Mouse (Mus musculus) central nervous system, embryonic 11.5 days (tissue): ENCODE results near the gene Il11ra1. TPM values are rescaled to one million over a fixed set of nuclear protein-coding genes. Genes with fewer than 3 reads are reported as not detected.

Source experiments
- polyA plus RNA-seq: library from polyadenylated mRNA; depleted of rRNA; stranded (reverse); fragments of >200 nt; gene quantifications from 2 replicates; pipeline ENCODE4 v1.2.3, GENCODE M21; 2012; rRNA removed

Il11ra1 gene
- 74.6 and 76.8 TPM in 2 replicates for polyA plus RNA-seq

GRCm38 (mm10) chr4:41699783-41700182 is at the start of gene Il11ra1:
Gene Il11ra1 (plus strand): TSS chr4:41699989.

GRCm38 (mm10) chr4:41696930-41697841 is 2.6 kb upstream of the Il11ra1 start, which contains the start of gene Cntfr:
Gene Cntfr (minus strand): TSS chr4:41697089.

GRCm38 (mm10) chr4:41713197-41714067 is 13.6 kb downstream of the Il11ra1 start, which contains the start of gene Rpp25l:
Gene Rpp25l (minus strand): TSS chr4:41713534.

DNA sequence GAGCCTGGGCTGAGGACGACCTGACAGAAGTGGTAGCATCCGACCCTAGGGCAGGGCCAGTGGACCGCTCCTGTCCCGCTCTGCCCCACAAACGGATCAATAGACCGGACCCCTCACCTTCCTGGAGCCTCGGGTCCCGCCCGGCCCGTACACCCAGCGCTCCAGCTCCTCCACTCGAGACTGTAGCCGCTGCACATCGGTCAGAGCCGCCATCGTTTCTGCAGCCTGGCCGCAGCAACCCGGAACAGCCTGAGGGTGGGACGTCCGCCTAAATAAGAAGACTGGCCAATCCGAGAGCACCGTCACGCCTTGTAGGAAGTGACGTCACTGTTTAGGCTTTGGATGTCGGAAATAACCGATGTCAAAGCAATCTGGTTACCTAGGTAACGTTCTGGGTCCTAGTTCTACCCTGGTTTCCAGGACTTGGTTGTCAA is 23.1 kb downstream of the Il11ra1 start, which contains the start of gene Dctn3:
Gene Dctn3 (minus strand): TSS at position 253 of the 434 bp plus-strand sequence.

DNA sequence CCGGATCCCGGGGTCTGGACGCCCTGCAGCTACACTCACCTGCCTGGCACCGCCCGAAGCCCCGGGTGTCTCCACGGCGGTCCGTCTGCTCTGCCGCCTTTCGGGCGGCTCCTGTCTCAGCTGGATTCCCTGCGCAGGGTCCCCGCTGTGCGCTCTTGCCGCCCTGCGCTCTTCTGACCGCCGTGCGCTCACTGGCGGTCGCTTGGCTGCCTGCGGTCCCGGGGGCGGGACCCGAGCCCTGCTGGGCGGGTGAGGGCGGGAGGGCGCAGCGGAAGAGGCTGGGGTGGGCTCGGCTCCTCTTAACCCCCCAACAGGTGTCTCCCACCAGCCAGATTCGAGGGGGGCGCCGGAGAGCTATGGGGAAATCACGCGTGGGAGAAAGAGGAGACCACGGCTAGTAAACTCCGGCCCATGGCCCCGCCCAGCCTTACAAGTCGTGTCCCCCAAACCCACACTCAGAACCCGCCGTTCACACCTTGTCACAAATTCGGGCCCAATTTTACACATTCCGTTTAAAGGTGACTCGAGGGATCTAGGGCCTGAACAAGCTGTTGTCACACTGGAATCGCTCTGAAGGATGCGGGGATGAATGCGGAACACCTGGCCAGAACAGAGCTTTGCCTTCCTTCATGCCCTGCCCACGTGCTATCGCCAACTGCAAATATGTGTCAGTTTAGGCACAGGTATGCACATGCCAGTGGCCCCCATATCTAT is 31.4 kb downstream of the Il11ra1 start, which contains the start of gene Arid3c:
Gene Arid3c (minus strand): TSS at position 91 of the 714 bp plus-strand sequence.

GRCm38 (mm10) chr4:41754797-41755337 is 55.1 kb downstream of the Il11ra1 start, which contains the start of gene Galt:
Gene Galt (plus strand): TSS chr4:41755228.

DNA sequence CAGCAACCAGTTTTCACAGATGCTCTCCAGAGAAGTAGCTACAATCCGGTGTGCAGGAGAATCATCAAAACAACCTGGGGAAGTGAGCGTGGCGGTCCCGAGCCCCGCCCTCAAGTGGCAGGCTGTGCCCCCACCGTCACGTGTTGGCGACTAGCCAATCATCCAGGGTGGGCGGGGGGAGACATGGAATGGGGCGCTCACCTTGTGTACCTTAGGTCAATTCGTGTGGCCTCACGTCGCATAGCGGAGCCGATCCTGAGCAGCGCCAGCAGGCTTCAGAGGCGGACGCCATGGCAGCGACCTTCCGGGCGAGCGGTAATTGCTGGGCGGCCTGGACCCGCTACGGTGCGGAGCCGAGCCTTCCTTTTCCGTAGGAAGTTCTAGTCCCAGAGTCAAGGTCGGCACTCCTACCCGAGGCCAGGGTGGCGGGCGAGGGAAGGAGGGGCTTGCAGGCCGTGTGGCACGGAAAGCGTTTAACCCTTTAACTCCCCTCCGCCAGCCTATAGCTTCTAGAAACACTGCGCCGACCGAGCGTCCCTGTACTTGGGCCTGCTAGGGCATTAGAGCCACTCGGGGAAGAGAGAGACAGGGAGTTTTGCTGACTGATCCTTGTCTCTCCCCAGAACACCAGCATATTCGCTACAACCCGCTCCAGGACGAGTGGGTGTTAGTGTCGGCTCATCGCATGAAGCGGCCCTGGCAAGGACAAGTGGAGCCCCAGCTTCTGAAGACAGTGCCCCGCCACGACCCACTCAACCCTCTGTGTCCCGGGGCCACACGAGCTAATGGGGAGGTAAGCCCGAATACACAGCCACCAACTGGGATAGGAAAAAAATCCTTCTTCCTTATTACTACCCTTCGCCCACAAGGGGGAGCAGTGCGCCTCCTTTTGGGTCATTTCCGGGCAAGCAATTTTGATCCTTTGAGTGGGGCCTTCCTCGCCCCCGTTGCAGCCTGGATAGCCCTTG is 55.8 kb downstream of the Il11ra1 start, which contains the start of gene Sigmar1:
Gene Sigmar1 (minus strand): TSS at position 820 of the 968 bp plus-strand sequence.

DNA sequence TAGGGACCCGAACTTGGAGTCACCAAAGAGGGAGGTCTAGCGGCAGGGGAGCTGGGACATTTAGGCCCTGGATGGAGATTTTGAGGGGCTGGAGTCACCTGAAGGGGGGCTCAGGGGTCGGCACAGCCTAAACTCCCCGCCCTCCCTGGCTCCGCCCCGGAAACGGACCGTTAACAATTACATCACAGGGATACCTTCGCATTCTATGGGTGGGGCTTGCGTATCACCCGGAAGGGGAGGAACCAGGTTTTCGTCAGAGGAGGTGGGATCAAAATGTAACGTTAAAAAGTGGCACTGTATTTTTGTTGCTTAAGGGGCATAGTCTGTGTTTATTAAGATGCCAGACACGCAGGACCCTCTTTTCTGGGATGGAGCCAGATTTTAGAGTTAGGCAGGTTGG is 74.2 kb downstream of the Il11ra1 start, which contains the start of gene Ccl27a:
Gene Ccl27a (minus strand): TSS at position 246 of the 400 bp plus-strand sequence.

Other genes with a start within 250 kb of the Il11ra1 start
- 10.1 and 10.4 TPM in 2 replicates for gene Kif24, start 235.1 kb upstream of the Il11ra1 start, polyA plus RNA-seq
- 29.0 and 48.4 TPM in 2 replicates for gene Nudt2, start 234.8 kb upstream of the Il11ra1 start, polyA plus RNA-seq
- gene AI464131, start 196.9 kb upstream of the Il11ra1 start, polyA plus RNA-seq = 4.5 and 5.2 TPM in 2 replicates
- gene 1110017D15Rik, start 182.7 kb upstream of the Il11ra1 start, polyA plus RNA-seq = 3.3 and 3.7 TPM in 2 replicates
- 34.1 and 43.0 TPM in 2 replicates for gene Fam219a, start 130.5 kb upstream of the Il11ra1 start, polyA plus RNA-seq
- gene Dnaic1, start 130.2 kb upstream of the Il11ra1 start, polyA plus RNA-seq = 1.7 and 3.9 TPM in 2 replicates
- 32.8 and 37.7 TPM in 2 replicates for gene Enho, start 59.7 kb upstream of the Il11ra1 start, polyA plus RNA-seq
- 69.6 and 76.5 TPM in 2 replicates for gene Cntfr, start 2.9 kb upstream of the Il11ra1 start, polyA plus RNA-seq
- 58.6 and 86.2 TPM in 2 replicates for gene Rpp25l, start 13.5 kb downstream of the Il11ra1 start, polyA plus RNA-seq
- gene Dctn3, start 23.2 kb downstream of the Il11ra1 start, polyA plus RNA-seq = 90.0 and 138 TPM in 2 replicates
- gene Arid3c, start 31.2 kb downstream of the Il11ra1 start, polyA plus RNA-seq = 0.72 and 1.1 TPM in 2 replicates
- 28.8 and 41.3 TPM in 2 replicates for gene Galt, start 55.2 kb downstream of the Il11ra1 start, polyA plus RNA-seq
- gene Sigmar1, start 56.2 kb downstream of the Il11ra1 start, polyA plus RNA-seq = 51.4 and 59.4 TPM in 2 replicates
- 106 and 167 TPM in 2 replicates for gene Ccl27a, start 74.3 kb downstream of the Il11ra1 start, polyA plus RNA-seq
- not detected in 2 replicates for gene Gm21541, start 203.6 kb downstream of the Il11ra1 start, polyA plus RNA-seq
- gene Gm20878, start 241.6 kb downstream of the Il11ra1 start, polyA plus RNA-seq = 2.2 and 4.5 TPM in 2 replicates